Mouse (Mus musculus): ENCODE results near the gene Rasl11b. TPM values are rescaled to one million over a fixed set of nuclear protein-coding genes. Genes with fewer than 3 reads are reported as not detected.

Rasl11b gene
- polyA plus RNA-seq, 2 experiments: 2.3 to 3.2 TPM

DNA sequence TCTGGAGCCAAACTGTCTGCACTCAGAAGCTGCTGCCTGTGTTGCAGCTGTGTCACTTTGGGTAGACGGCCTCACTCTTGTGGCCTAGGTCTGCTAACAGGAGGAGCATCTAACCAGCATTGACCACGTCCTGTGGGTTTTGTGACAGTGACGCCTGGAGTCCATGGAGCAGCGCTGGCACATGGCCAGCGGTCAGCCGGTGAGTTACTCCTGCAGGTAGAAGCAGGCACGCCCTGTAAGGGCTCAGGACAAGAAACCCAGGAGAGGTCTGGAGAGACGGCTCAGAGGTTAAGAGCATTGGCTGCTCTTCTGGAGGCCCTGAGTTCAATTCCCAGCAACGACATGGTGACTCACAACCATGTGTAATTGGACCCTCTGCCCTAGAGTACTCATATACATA is 10.5 kb upstream of the Rasl11b start:
- DNase-seq (ENCODE audit: low read depth in 3 of 3, low spot score in 3 of 3) (no peak), ATAC-seq (ENCODE audit: insufficient read depth) (no peak)
- no peak for TF ChIP-seq EP300 (IDR thresholded peaks at IDR 0.05; ENCODE audit: low read depth)
- TF ChIP-seq CTCF (IDR thresholded peaks at IDR 0.05; ENCODE audit: low read depth): no peak
- Histone ChIP-seq H3K9ac (replicated peaks) (no peak overlapping the region), H3K9me3 (ENCODE audit: control insufficient read depth, low read length) (no peaks in the 10 kb centered on the region), H3K4me3 (ENCODE audit: insufficient read depth in 1 of 2, low read depth in 2 of 2, low read length in 2 of 2) (no peak overlapping the region), H3K4me1 (replicated peaks; ENCODE audit: control insufficient read depth in 2 of 2, insufficient read depth in 2 of 2, low read length in 1 of 2) (no peaks in the 10 kb centered on the region), H3K36me3 (replicated peaks; ENCODE audit: control insufficient read depth, insufficient read depth, low read depth) (no peaks in the 10 kb centered on the region), H3K4me2 (ENCODE audit: low read depth) (no peak overlapping the region), H3K27ac (no peak overlapping the region), H3K27me3 (ENCODE audit: control insufficient read depth, insufficient read depth, low read length) (no peaks in the 10 kb centered on the region)
- WGBS (ENCODE audit: insufficient replicate concordance): 45% methylated on average over 9 of the region's 9 CpGs

DNA sequence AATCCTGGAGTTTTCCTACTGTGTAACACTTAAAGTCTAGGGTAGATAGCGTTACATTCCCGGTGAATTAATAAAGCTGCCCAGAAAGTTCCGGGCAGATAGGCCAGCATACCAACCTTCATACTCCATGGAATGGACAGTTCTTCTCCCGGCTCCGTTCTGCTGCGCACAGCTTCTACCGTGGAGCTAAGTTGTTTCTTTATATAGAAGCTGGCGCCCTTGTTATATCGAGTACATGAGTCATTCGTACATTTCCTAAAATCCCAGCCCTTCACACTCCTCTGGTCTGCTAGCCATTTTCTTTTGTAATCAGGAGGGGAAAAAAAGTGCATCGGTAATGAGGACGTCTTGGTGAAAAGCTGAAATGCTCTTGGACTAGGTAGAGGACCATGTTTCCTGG is 7.0 kb upstream of the Rasl11b start:
- DNase-seq (ENCODE audit: low read depth in 3 of 3, low spot score in 3 of 3) (no peak), ATAC-seq (ENCODE audit: insufficient read depth) (no peak)
- H3K4me2 ChIP-seq (ENCODE audit: low read depth): no peak overlapping the region
- WGBS (ENCODE audit: insufficient replicate concordance): 74% methylated on average over 12 of the region's 12 CpGs
- H3K36me3 ChIP-seq (replicated peaks; ENCODE audit: control insufficient read depth, insufficient read depth, low read depth): no peaks in the 10 kb centered on the region
- H3K27me3 ChIP-seq (ENCODE audit: control insufficient read depth, insufficient read depth, low read length): no peaks in the 10 kb centered on the region; the same call in 1 of the 2 replicates
- TF ChIP-seq EP300 (IDR thresholded peaks at IDR 0.05; ENCODE audit: low read depth) (no peak), CTCF (IDR thresholded peaks at IDR 0.05; ENCODE audit: low read depth) (no peak)
- no peaks in the 10 kb centered on the region for H3K4me1 ChIP-seq (replicated peaks; ENCODE audit: control insufficient read depth in 2 of 2, insufficient read depth in 2 of 2, low read length in 1 of 2)
- H3K9me3 ChIP-seq (ENCODE audit: control insufficient read depth, low read length): no peaks in the 10 kb centered on the region
- H3K4me3 ChIP-seq (ENCODE audit: insufficient read depth in 1 of 2, low read depth in 2 of 2, low read length in 2 of 2): no peak overlapping the region
- no peak overlapping the region for H3K27ac ChIP-seq
- H3K9ac ChIP-seq (replicated peaks): no peak overlapping the region

DNA sequence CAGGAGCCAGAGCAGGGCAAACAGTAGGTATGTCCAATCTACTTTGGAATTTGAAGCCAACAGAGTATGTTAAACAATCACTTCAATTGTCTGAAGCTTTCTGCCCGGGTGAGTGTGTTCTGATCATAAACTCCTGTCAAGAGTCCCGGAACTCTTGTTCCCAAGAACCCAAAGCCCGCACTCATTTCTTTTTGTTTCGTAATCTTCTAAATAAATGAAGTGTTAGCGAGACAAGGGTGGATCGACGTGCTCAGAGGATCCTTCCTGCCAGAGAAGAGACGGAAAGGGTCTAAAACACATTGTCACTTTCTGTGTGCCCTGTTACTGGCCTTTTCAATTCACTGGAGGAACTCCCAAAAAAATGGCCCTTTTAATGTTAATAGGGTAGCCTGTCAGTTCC is 6.2 kb upstream of the Rasl11b start:
- TF ChIP-seq CTCF (IDR thresholded peaks at IDR 0.05; ENCODE audit: low read depth): no peak
- no peak for TF ChIP-seq EP300 (IDR thresholded peaks at IDR 0.05; ENCODE audit: low read depth)
- H3K4me3 ChIP-seq (ENCODE audit: insufficient read depth in 1 of 2, low read depth in 2 of 2, low read length in 2 of 2): no peak overlapping the region
- 75% methylated on average over 8 of the region's 8 CpGs for WGBS (ENCODE audit: insufficient replicate concordance)
- ATAC-seq (ENCODE audit: insufficient read depth) (no peak), DNase-seq (ENCODE audit: low read depth in 3 of 3, low spot score in 3 of 3) (no peak)
- H3K9me3 ChIP-seq (ENCODE audit: control insufficient read depth, low read length): no peaks in the 10 kb centered on the region
- no peak overlapping the region for H3K4me2 ChIP-seq (ENCODE audit: low read depth)
- no peak overlapping the region for H3K9ac ChIP-seq (replicated peaks)
- H3K27me3 ChIP-seq (ENCODE audit: control insufficient read depth, insufficient read depth, low read length): peaks cover 2% of the 10 kb centered on the region
- peaks cover 0 to 6% of the 10 kb centered on the region in 2 experiments; a peak in 3 of 4 replicates for H3K4me1 ChIP-seq (replicated peaks; ENCODE audit: control insufficient read depth in 2 of 2, insufficient read depth in 2 of 2, low read length in 1 of 2)
- H3K36me3 ChIP-seq (replicated peaks; ENCODE audit: control insufficient read depth, insufficient read depth, low read depth): no peaks in the 10 kb centered on the region
- H3K27ac ChIP-seq: no peak overlapping the region

DNA sequence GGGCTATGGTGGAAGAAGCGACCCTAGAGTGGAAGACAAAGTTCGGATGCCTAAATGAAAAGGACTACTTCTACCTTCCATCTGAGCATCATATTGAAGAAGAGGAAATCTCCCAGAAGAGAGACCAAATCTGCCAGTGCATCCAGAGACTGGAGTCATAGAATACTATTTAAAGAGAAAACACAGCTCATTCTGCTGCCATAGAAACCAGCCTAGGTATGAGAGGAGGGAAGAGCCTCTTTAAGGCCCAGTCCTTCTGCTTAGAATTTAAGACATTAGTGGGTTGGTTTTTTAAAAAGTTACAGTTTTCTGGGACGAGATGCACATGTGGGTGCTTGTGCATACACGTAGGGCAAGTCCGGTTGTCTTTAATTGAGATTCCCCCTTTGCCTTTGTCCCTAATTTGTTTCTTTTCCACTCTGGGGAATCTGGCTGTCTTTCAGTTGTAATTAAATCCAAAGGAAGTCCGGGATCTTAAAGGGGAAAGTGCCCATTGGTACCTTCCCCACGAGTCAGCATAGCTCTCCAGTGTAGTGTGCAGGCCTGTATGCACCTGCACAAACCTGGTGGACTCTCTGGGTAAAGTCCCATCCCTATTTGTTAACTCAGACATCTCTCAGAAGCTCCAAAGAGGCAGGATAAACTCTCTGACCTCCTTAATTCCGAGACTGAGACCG is 5.5 kb upstream of the Rasl11b start:
- Histone ChIP-seq H3K9me3 (ENCODE audit: control insufficient read depth, low read length) (no peaks in the 10 kb centered on the region), H3K27me3 (ENCODE audit: control insufficient read depth, insufficient read depth, low read length) (peaks cover 6% of the 10 kb centered on the region), H3K4me2 (ENCODE audit: low read depth) (no peak overlapping the region), H3K27ac (no peak overlapping the region), H3K36me3 (replicated peaks; ENCODE audit: control insufficient read depth, insufficient read depth, low read depth) (no peaks in the 10 kb centered on the region), H3K4me1 (replicated peaks; ENCODE audit: control insufficient read depth in 2 of 2, insufficient read depth in 2 of 2, low read length in 1 of 2) (peaks cover 1 to 13% of the 10 kb centered on the region in 2 experiments), H3K4me3 (ENCODE audit: insufficient read depth in 1 of 2, low read depth in 2 of 2, low read length in 2 of 2) (no peak overlapping the region), H3K9ac (replicated peaks) (no peak overlapping the region)
- TF ChIP-seq CTCF (IDR thresholded peaks at IDR 0.05; ENCODE audit: low read depth) (no peak), EP300 (IDR thresholded peaks at IDR 0.05; ENCODE audit: low read depth) (no peak)
- 51% methylated on average over 9 of the region's 9 CpGs for WGBS (ENCODE audit: insufficient replicate concordance)
- ATAC-seq (ENCODE audit: insufficient read depth) (no peak), DNase-seq (ENCODE audit: low read depth in 3 of 3, low spot score in 3 of 3) (no peak)

DNA sequence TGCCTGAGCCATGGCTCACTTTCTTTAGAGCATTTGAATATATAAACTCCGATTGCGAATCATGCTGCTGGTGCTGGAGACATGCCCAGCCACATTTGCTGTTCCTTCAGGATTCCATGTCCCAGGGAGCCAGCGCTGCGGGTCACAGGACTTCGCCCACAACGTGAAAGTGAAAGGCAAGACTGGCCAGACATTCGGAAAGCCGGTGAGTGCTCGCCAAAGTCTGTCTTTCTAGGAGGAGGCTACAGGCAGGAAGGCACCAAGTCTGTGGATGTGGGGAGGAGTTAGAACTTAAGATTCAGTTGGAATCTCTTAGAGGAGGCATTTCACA is 5.0 kb upstream of the Rasl11b start:
- Histone ChIP-seq H3K9me3 (ENCODE audit: control insufficient read depth, low read length) (no peaks in the 10 kb centered on the region), H3K4me1 (replicated peaks; ENCODE audit: control insufficient read depth in 2 of 2, insufficient read depth in 2 of 2, low read length in 1 of 2) (peaks cover 3 to 15% of the 10 kb centered on the region in 2 experiments), H3K27me3 (ENCODE audit: control insufficient read depth, insufficient read depth, low read length) (peaks cover 11% of the 10 kb centered on the region), H3K4me3 (ENCODE audit: insufficient read depth in 1 of 2, low read depth in 2 of 2, low read length in 2 of 2) (no peak overlapping the region), H3K9ac (replicated peaks) (no peak overlapping the region), H3K4me2 (ENCODE audit: low read depth) (no peak overlapping the region), H3K36me3 (replicated peaks; ENCODE audit: control insufficient read depth, insufficient read depth, low read depth) (no peaks in the 10 kb centered on the region), H3K27ac (no peak overlapping the region)
- DNase-seq (ENCODE audit: low read depth in 3 of 3, low spot score in 3 of 3) (no peak), ATAC-seq (ENCODE audit: insufficient read depth) (no peak)
- WGBS (ENCODE audit: insufficient replicate concordance): 50% methylated on average over 9 of the region's 9 CpGs
- TF ChIP-seq CTCF (IDR thresholded peaks at IDR 0.05; ENCODE audit: low read depth): no peak
- no peak for TF ChIP-seq EP300 (IDR thresholded peaks at IDR 0.05; ENCODE audit: low read depth)

All from liver, embryonic 14.5 days (tissue).